Mouse (Mus musculus) neural tube, embryonic 11.5 days (tissue): ENCODE results near the gene Hspb7. TPM values are rescaled to one million over a fixed set of nuclear protein-coding genes. Genes with fewer than 3 reads are reported as not detected.
A peak's percentile ranks its signal among the peaks of the same experiment; 100 is the strongest.

ENCODE experiments used
- ATAC-seq: fragments of 200-750 bp; cut with Nextera tagmentation; 2 replicates; pipeline ENCODE4 v1.8.0; 2017; ENCODE audit warnings: moderate number of reproducible peaks, mild to moderate bottlenecking, moderate TSS enrichment, moderate library complexity; ENCODE audit not compliant: insufficient read depth, low FRiP score, low TSS enrichment
- DNase-seq: peaks from one replicate; pipeline ENCODE4 v3.0.0-alpha.2; 2015; ENCODE audit warnings: low spot score
- H3K27ac ChIP-seq: fragments of 300-500 bp; sonication (generic); 2 replicates; pipeline ENCODE4 v1.5.1; 2014; ENCODE audit warnings: low read depth, mild to moderate bottlenecking, low read length
- H3K27me3 ChIP-seq: fragments of 300-500 bp; sonication (generic); 2 replicates; pipeline ENCODE4 v1.6.1; 2014; ENCODE audit warnings: mild to moderate bottlenecking, low read length, mixed read lengths; ENCODE audit not compliant: control insufficient read depth, insufficient read depth
- H3K36me3 ChIP-seq: fragments of 300-500 bp; sonication (generic); 2 replicates; pipeline ENCODE4 v1.6.1; 2014; ENCODE audit warnings: mild to moderate bottlenecking, low read length, moderate library complexity, mixed read lengths; ENCODE audit not compliant: control insufficient read depth, insufficient read depth
- H3K4me1 ChIP-seq: fragments of 300-500 bp; sonication (generic); 2 replicates; pipeline ENCODE4 v1.6.1; 2014; ENCODE audit warnings: low read length, mixed read lengths; ENCODE audit not compliant: control insufficient read depth, insufficient read depth
- H3K4me2 ChIP-seq: fragments of 300-500 bp; sonication (generic); 2 replicates; pipeline ENCODE4 v1.6.1; 2014; ENCODE audit warnings: low read depth, mild to moderate bottlenecking, moderate library complexity
- H3K4me3 ChIP-seq: fragments of 300-500 bp; sonication (generic); 2 replicates; pipeline ENCODE4 v1.5.1; 2014; ENCODE audit warnings: low read depth, low read length
- H3K9ac ChIP-seq: fragments of 300-500 bp; sonication (generic); 2 replicates; pipeline ENCODE4 v1.6.1; 2014; ENCODE audit warnings: mild to moderate bottlenecking, low read length
- H3K9me3 ChIP-seq: fragments of 300-500 bp; sonication (generic); 2 replicates; pipeline ENCODE4 v1.6.1; 2016; ENCODE audit warnings: low read length; ENCODE audit not compliant: control insufficient read depth
- whole genome bisulfite sequencing: fragments of 180-500 bp; shearing (Covaris S2); extraction: QIAGEN DNeasy Blood & Tissue Kit; methylation state at CpG from one replicate; pipeline ENCODE4 v1.1.7; 2014; 5-methylcytosine and 5-hydroxymethylcytosine counted together
- polyA plus RNA-seq: library from polyadenylated mRNA; unstranded; fragments of >200 nt; fragmentation: Nextera tagmentation; extraction: Ambion mirVana; gene quantifications from 2 replicates; pipeline ENCODE4 v1.2.1, GENCODE M21; 2014

The Hspb7 gene
- polyA plus RNA-seq, 1 experiment from 2014 or later: not detected

- H3K4me2 ChIP-seq: no peak overlapping the region
- H3K9me3 ChIP-seq: no peaks in the 10 kb centered on the region
- H3K4me1 ChIP-seq: peaks cover 10% of the 10 kb centered on the region; the same call in 1 of the 2 replicates
- WGBS: 78% methylated on average over 7 of the region's 7 CpGs
- H3K36me3 ChIP-seq: peaks cover 6% of the 10 kb centered on the region
- no peaks in the 10 kb centered on the region for H3K27me3 ChIP-seq
- DNase-seq: no peak
- H3K27ac ChIP-seq: no peak overlapping the region
- no peak overlapping the region for H3K4me3 ChIP-seq
- H3K9ac ChIP-seq: no peak overlapping the region
- ATAC-seq: no peak
Observed at GRCm38 (mm10) chr4:141446211-141446610, 25.6 kb downstream of the Hspb7 start.

DNA sequence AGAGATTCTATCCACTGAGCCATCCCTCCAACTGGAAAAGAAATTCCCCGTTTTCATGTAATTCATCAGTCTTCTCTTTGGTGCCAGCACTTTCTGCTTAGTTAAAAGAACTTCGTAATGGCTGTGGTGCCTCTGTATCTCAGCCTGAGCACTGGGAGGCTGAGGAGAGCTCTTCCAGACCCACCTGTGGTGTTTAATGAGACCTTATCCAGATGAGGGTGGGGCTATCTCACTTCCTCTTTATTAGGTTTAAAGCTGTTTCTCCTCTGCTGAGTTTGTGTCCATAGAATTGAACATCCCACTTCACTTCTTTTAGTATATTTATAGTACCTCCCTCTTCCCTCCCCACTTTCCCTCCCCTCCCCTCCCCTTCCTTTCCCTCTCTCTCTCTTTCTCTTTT, 30.7 kb downstream of the Hspb7 start:
- H3K27ac ChIP-seq: no peak overlapping the region
- peaks cover 9% of the 10 kb centered on the region for H3K36me3 ChIP-seq
- ATAC-seq: no peak
- no peak for DNase-seq
- H3K9ac ChIP-seq: no peak overlapping the region
- no peak overlapping the region for H3K4me3 ChIP-seq
- H3K9me3 ChIP-seq: no peaks in the 10 kb centered on the region
- WGBS: 82% methylated on average over 2 of the region's 2 CpGs
- H3K4me1 ChIP-seq: peaks cover under 1% of the 10 kb centered on the region; the same call in 1 of the 2 replicates
- H3K4me2 ChIP-seq: no peak overlapping the region
- no peaks in the 10 kb centered on the region for H3K27me3 ChIP-seq

DNA sequence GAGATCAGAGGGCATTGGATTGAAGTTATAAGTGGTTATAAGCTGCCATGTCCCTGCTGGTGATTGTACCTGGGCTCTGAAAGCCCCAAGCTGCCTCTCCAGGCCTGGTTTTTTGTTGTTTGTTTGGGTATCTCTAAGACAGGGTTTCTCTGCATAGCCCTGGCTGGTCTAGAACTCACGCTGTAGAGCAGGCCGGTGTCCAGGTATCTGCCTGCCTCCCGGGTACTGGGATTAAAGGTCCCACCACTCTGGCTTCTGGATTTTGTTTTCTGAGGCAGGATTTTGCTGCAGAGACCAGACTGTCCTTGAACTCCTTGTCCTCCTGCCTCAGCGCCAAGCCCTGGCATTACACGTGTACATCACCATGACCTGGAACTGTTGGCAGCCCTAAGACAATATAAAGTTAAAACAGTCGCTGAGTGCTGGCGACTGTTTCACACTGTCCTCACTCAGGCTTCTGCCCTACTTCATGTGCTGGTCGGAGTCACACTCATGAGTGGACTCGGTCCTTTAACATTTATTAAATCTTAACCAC, 31.4 kb downstream of the Hspb7 start:
- H3K9me3 ChIP-seq: no peaks in the 10 kb centered on the region
- H3K27me3 ChIP-seq: no peaks in the 10 kb centered on the region
- H3K4me3 ChIP-seq: no peak overlapping the region
- ATAC-seq (no peak), DNase-seq (no peak)
- H3K9ac ChIP-seq: no peak overlapping the region
- H3K27ac ChIP-seq: no peak overlapping the region
- no peaks in the 10 kb centered on the region for H3K4me1 ChIP-seq
- 90% methylated on average over 9 of the region's 9 CpGs for WGBS
- peaks cover 9% of the 10 kb centered on the region for H3K36me3 ChIP-seq
- H3K4me2 ChIP-seq: no peak overlapping the region

DNA sequence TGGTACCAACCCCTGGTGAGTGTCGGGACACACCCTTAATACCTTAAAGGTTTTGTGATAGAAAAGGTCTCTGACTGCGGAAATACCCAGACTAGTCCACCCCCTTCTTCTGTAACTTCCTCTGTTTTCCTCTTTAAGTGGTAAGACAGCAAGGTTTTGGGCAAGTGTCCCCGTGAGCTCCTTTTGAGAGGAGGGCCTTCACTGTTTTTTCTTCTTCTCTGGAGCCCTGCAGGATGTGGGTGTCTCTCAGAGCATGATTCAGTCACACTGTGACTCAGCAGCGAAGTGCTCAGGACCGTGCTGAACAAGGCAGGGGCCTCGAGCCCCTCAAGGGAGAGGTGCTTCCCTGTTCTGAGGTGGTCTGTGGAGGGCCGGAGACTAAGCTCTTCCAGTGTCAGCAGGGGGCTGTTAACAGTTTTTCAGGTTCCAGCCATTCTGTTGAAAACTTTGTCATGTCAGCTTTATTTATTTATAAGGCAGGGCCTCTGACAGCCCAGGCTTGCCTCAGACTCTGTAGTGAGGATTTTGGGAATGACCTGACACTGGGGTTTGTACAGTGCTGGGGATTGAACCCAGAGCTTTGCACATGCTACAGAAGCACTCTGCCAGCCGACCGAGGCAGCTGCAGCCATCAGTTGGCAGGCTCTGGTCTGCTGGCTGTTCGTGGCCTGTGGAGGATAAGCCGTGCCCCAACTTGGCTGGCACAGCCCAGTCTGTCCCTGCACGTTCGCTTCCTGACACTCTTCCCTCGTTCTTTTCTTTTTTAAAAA, 34.2 kb downstream of the Hspb7 start:
- Histone ChIP-seq H3K4me3 (no peak overlapping the region), H3K36me3 (peaks cover 4% of the 10 kb centered on the region), H3K27me3 (no peaks in the 10 kb centered on the region), H3K27ac (no peak overlapping the region), H3K9ac (no peak overlapping the region), H3K4me1 (peaks cover 8% of the 10 kb centered on the region; the same call in 1 of the 2 replicates), H3K9me3 (no peaks in the 10 kb centered on the region), H3K4me2 (no peak overlapping the region)
- ATAC-seq (no peak), DNase-seq (no peak)
- 85% methylated on average over 14 of the region's 14 CpGs for WGBS

GRCm38 (mm10) chr4:141455526-141455925, 34.9 kb downstream of the Hspb7 start:
- no peak overlapping the region for H3K4me2 ChIP-seq
- no peak overlapping the region for H3K27ac ChIP-seq
- 78% methylated on average over 4 of the region's 4 CpGs for WGBS
- H3K4me1 ChIP-seq: peaks cover 8% of the 10 kb centered on the region; the same call in 1 of the 2 replicates
- ATAC-seq (no peak), DNase-seq (no peak)
- H3K27me3 ChIP-seq: no peaks in the 10 kb centered on the region
- H3K9me3 ChIP-seq: no peaks in the 10 kb centered on the region
- H3K36me3 ChIP-seq: peaks cover 4% of the 10 kb centered on the region
- no peak overlapping the region for H3K4me3 ChIP-seq
- no peak overlapping the region for H3K9ac ChIP-seq

- ATAC-seq (no peak), DNase-seq (no peak)
- Histone ChIP-seq H3K36me3 (peaks cover 4% of the 10 kb centered on the region), H3K27me3 (no peaks in the 10 kb centered on the region), H3K27ac (no peak overlapping the region), H3K4me1 (peaks cover 8% of the 10 kb centered on the region; the same call in 1 of the 2 replicates), H3K4me3 (no peak overlapping the region), H3K4me2 (no peak overlapping the region), H3K9ac (no peak overlapping the region), H3K9me3 (no peaks in the 10 kb centered on the region)
- WGBS: 92% methylated on average over 14 of the region's 14 CpGs
Observed at GRCm38 (mm10) chr4:141456193-141456938, 35.8 kb downstream of the Hspb7 start.

GRCm38 (mm10) chr4:141458236-141458635, 37.7 kb downstream of the Hspb7 start:
- Histone ChIP-seq H3K9ac (no peak overlapping the region), H3K9me3 (no peaks in the 10 kb centered on the region), H3K27me3 (no peaks in the 10 kb centered on the region), H3K27ac (peak overlapping the region; percentile 39; the same call in 1 of the 2 replicates), H3K4me1 (peaks cover 8% of the 10 kb centered on the region; the same call in 1 of the 2 replicates), H3K4me3 (no peak overlapping the region), H3K36me3 (peaks cover 4% of the 10 kb centered on the region), H3K4me2 (no peak overlapping the region)
- ATAC-seq (no peak), DNase-seq (no peak)
- 9% methylated on average over 7 of the region's 7 CpGs for WGBS

DNA sequence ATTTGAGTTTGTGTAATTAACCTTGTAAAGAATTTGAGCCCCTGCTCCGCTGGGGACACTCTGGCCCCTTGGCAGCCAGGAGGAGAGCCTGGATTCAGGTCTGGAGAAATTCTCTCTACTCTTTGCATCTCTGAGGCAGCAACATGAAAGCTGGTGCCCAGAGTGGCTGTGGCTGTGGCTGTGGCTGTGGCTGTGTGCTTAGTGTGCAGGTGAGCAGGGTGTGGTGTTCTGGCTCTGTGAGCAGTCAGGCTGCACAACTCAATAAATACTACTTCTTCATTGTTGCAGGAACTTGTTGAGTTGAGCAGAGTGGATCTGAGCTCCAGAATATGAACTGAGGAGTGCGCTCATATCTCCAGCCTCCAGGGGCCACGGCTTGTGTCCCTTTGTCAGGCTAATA, 38.3 kb downstream of the Hspb7 start:
- Histone ChIP-seq H3K27ac (no peak overlapping the region), H3K4me1 (peaks cover 8% of the 10 kb centered on the region; the same call in 1 of the 2 replicates), H3K4me2 (no peak overlapping the region), H3K9me3 (no peaks in the 10 kb centered on the region), H3K4me3 (no peak overlapping the region), H3K27me3 (no peaks in the 10 kb centered on the region), H3K9ac (no peak overlapping the region), H3K36me3 (peaks cover 7% of the 10 kb centered on the region)
- WGBS: 75% methylated on average over 3 of the region's 3 CpGs
- ATAC-seq (no peak), DNase-seq (no peak)
